ENCODE assay signal across 22 mouse cellular contexts in genomic region chr10:44435956-44436355, GRCm38 (mm10).
DNase-seq lines count a peak whose midpoint lies in the region; TF ChIP-seq lines count a peak whose summit lies in the region.
"Had no signal": no experiment of that assay in that cellular context is flagged by ENCODE, and none has a peak within 500 bp of the region (broad histone marks: within the 10 kb centered on the region; RNA-seq: fewer than 3 reads in every experiment).

No protein-coding gene starts in this region.

- H3K4me2 ChIP-seq in CH12.LX (ENCODE audit: insufficient read depth, low read depth, poor library complexity, severe bottlenecking): no peak overlapping the region

- H3K4me1 ChIP-seq in CH12.LX (ENCODE audit: control insufficient read depth in 1 of 2, insufficient read depth in 2 of 2) (peaks cover 48 to 94% of the 10 kb centered on the region in 2 experiments), MEL (ENCODE audit: control insufficient read depth in 1 of 2, insufficient read depth in 2 of 2, low read length in 2 of 2) (peaks cover 5 to 35% of the 10 kb centered on the region in 2 experiments)

- H3K27me3 ChIP-seq in CH12.LX (replicated peaks) (no peaks in the 10 kb centered on the region), MEL (ENCODE audit: control insufficient read depth in 1 of 2, insufficient read depth in 2 of 2, low read length in 2 of 2) (no peaks in the 10 kb centered on the region)
- H3K27me3 ChIP-seq: Patski had no signal

- peaks cover 6% of the 10 kb centered on the region for H3K79me2 ChIP-seq in CH12.LX (replicated peaks; ENCODE audit: control insufficient read depth, extremely low read depth, insufficient read depth, poor library complexity, severe bottlenecking)
- H3K79me2 ChIP-seq in MEL (ENCODE audit: control insufficient read depth, insufficient read depth, low read length, poor library complexity): no peaks in the 10 kb centered on the region

- 0 out of 2 replicates have a peak, but pooled peaks have one; percentile 7 for TF ChIP-seq POLR2A in CH12.LX (IDR thresholded peaks at IDR 0.05; ENCODE audit: low read depth, low read length)
- TF ChIP-seq POLR2A in MEL (IDR thresholded peaks at IDR 0.05; ENCODE audit: control insufficient read depth in 1 of 2, insufficient read depth in 1 of 2, low read depth in 1 of 2, low read length in 2 of 2, poor library complexity in 1 of 2): no peak

- no peak overlapping the region for H3K4me3 ChIP-seq in CH12.LX (replicated peaks in 1 of 3; ENCODE audit: low read depth in 2 of 3, low read length in 2 of 3, poor library complexity in 1 of 3)
- no peak overlapping the region for H3K4me3 ChIP-seq in MEL (ENCODE audit: control insufficient read depth in 1 of 2, insufficient read depth in 1 of 2, low read depth in 2 of 2, low read length in 2 of 2)

- no peak for DNase-seq in CH12.LX (ENCODE audit: extremely low read depth)
- DNase-seq in MEL (ENCODE audit: low read depth, low spot score): peak; percentile 60
- peak; percentile 23 for DNase-seq in MEL-GATA-1-ER (ENCODE audit: extremely low read depth, low read depth)
- no peak for DNase-seq in heart, postnatal 14 days
- no peak for DNase-seq in heart, adult 18-20 months
- no peak for DNase-seq in adrenal gland, adult (ENCODE audit: inconsistent age in 2 of 2, low spot score in 1 of 2)
- DNase-seq: adrenal gland, adult 2 months; adrenal gland, adult 8-10 months; adrenal gland, postnatal 10 days; adrenal gland, postnatal 14 days; adrenal gland, postnatal 25 days; adrenal gland, postnatal 36 days; B cell, adult 2 months; cerebellum, adult 11 months; cerebellum, adult 11-12 months; cerebellum, adult 18-20 months; cerebellum, adult 2 months; cerebellum, adult 8-10 months; cerebellum, adult 9-10 months; cerebellum, adult 9-11 months had no signal

- in situ Hi-C loops in CH12.LX (cut with MboI; ENCODE audit: low pct_ligation_motif_present, low pct_unique_long_range_greater_than_20kb, low sequenced_read_pairs): loop anchor here (5.0 kb wide), 1 partner anchor 34 kb away; no protein-coding TSS in a partner anchor

- no peaks in the 10 kb centered on the region for H3K9me3 ChIP-seq in CH12.LX (replicated peaks; ENCODE audit: low read length)
- H3K9me3 ChIP-seq in MEL (replicated peaks; ENCODE audit: insufficient read depth, low read length): no peaks in the 10 kb centered on the region
- H3K9me3 ChIP-seq: G1E had no signal

- no peak for TF ChIP-seq EP300 in CH12.LX (IDR thresholded peaks at IDR 0.05; ENCODE audit: low read length)
- peak; percentile 84 to 88 for TF ChIP-seq EP300 in MEL (IDR thresholded peaks at IDR 0.05; ENCODE audit: low read depth in 1 of 2, low read length in 2 of 2)

- H3K27ac ChIP-seq in CH12.LX (ENCODE audit: insufficient read depth, low read depth): peak overlapping the region; percentile 48; the same call in 1 of the 2 replicates
- H3K27ac ChIP-seq in MEL (ENCODE audit: control insufficient read depth, low read depth, low read length): no peak overlapping the region

- H3K9ac ChIP-seq in CH12.LX (ENCODE audit: insufficient read depth, low read depth) (no peak overlapping the region), MEL (ENCODE audit: control insufficient read depth, low read depth, low read length, poor library complexity, severe bottlenecking) (no peak overlapping the region)

- intact Hi-C loops in heart, postnatal 14 days (cut with DNase I): no loop called here

- TF ChIP-seq CTCF in CH12.LX (conservative IDR thresholded peaks at IDR 0.05 in 1 of 2, IDR thresholded peaks at IDR 0.05 in 1 of 2; ENCODE audit: low read depth in 2 of 2, low read length in 2 of 2) (no peak), MEL (IDR thresholded peaks at IDR 0.05 in 2 of 3, conservative IDR thresholded peaks at IDR 0.05 in 1 of 3; ENCODE audit: control insufficient read depth in 1 of 3, insufficient read depth in 1 of 3, low read depth in 2 of 3, low read length in 3 of 3, poor library complexity in 1 of 3, severe bottlenecking in 1 of 3) (no peak)

- dilution Hi-C loops in CH12.LX (cut with MboI; ENCODE audit: extremely low pct_ligation_motif_present, extremely low pct_unique_long_range_greater_than_20kb, low sequenced_read_pairs): no loop called here

- H3K36me3 ChIP-seq in CH12.LX (replicated peaks in 1 of 2; ENCODE audit: control insufficient read depth in 1 of 2, insufficient read depth in 1 of 2, low read length in 1 of 2) (peaks cover 15 to 20% of the 10 kb centered on the region in 2 experiments), MEL (ENCODE audit: control insufficient read depth in 1 of 2, insufficient read depth in 2 of 2, low read length in 2 of 2) (peaks cover 0 to 26% of the 10 kb centered on the region in 2 experiments; a peak in 2 of 4 replicates)

- no peak for TF ChIP-seq RAD21 in CH12.LX (IDR thresholded peaks at IDR 0.05; ENCODE audit: low read depth, low read length)
- no peak for TF ChIP-seq RAD21 in MEL (IDR thresholded peaks at IDR 0.05; ENCODE audit: low read depth, low read length)

TF ChIP-seq in CH12.LX, 34 proteins besides CTCF, POLR2A, EP300 and RAD21:
- TF ChIP-seq TBP (conservative IDR thresholded peaks at IDR 0.05; ENCODE audit: low read depth, low read length) (no peak), KAT2A (IDR thresholded peaks at IDR 0.05; ENCODE audit: insufficient replicate concordance, low read length) (no peak), NRF1 (IDR thresholded peaks at IDR 0.05; ENCODE audit: low read depth, low read length) (no peak), MEF2A (IDR thresholded peaks at IDR 0.05; ENCODE audit: borderline replicate concordance, low read depth, low read length) (no peak), PAX5 (IDR thresholded peaks at IDR 0.05; ENCODE audit: low read length) (no peak), RCOR1 (conservative IDR thresholded peaks at IDR 0.05; ENCODE audit: low read depth, low read length) (no peak)

TF ChIP-seq in MEL, 35 proteins besides CTCF, POLR2A, EP300 and RAD21:
- TF ChIP-seq SIN3A (IDR thresholded peaks at IDR 0.05; ENCODE audit: low read length) (no peak), JUND (IDR thresholded peaks at IDR 0.05; ENCODE audit: low read depth, low read length) (no peak), KAT2A (conservative IDR thresholded peaks at IDR 0.05; ENCODE audit: low read depth, low read length) (no peak), POLR2AphosphoS2 (IDR thresholded peaks at IDR 0.05; ENCODE audit: low read length) (no peak), MYC (IDR thresholded peaks at IDR 0.05; ENCODE audit: low read depth, low read length) (0 out of 2 replicates have a peak, but pooled peaks have one; percentile 30), BHLHE40 (IDR thresholded peaks at IDR 0.05; ENCODE audit: borderline replicate concordance, low read depth, low read length) (0 out of 2 replicates have a peak, but pooled peaks have one; percentile 16), GATA1 (IDR thresholded peaks at IDR 0.05; ENCODE audit: low read depth, low read length) (peak; percentile 67), MYB (IDR thresholded peaks at IDR 0.05; ENCODE audit: low read depth, low read length) (peak; percentile 45; the same call in 1 of the 2 replicates), ETS1 (IDR thresholded peaks at IDR 0.05; ENCODE audit: low read depth, low read length) (peak; percentile 42)

Comparison
In these comparisons a context has a peak if more than half of its experiments do, and no peak if none do; other contexts are left out.
1. DNase-seq: peak in MEL (single experiment) and MEL-GATA-1-ER (single experiment); none in CH12.LX (single experiment), heart, postnatal 14 days (0 of 2), heart, adult 18-20 months (0 of 2) and adrenal gland, adult (0 of 2).
2. Of the 35 proteins assayed by ChIP-seq in both MEL and CH12.LX: peak only in MEL: BHLHE40, EP300, ETS1 and MYC; only in CH12.LX: POLR2A; in both: none; in neither: 30.